Mouse (Mus musculus) forebrain, embryonic 13.5 days (tissue): ENCODE measurements at regions not wholly inside any gene's neighbourhood (a gene's known extent, or its start where the extent isn't known, plus 50 kb on each side); places are given as distances from the start of the nearest gene placed in this dataset.

Experiments used
- ATAC-seq: fragments of 200-750 bp; cut with Nextera tagmentation; 2 replicates; pipeline ENCODE4 v1.8.0; 2017
- H3K27ac ChIP-seq: fragments of 300-500 bp; sonication (generic); 2 replicates; pipeline ENCODE4 v1.5.1; 2015; ENCODE audit warnings: inconsistent platforms, mild to moderate bottlenecking, moderate library complexity
- H3K27me3 ChIP-seq: fragments of 300-500 bp; sonication (generic); 2 replicates; pipeline ENCODE4 v1.6.1; 2015; ENCODE audit warnings: mild to moderate bottlenecking, inconsistent platforms
- H3K36me3 ChIP-seq: fragments of 300-500 bp; sonication (generic); 2 replicates; pipeline ENCODE4 v1.6.1; 2015; ENCODE audit warnings: mild to moderate bottlenecking, inconsistent platforms; ENCODE audit not compliant: poor library complexity, severe bottlenecking
- H3K4me1 ChIP-seq: fragments of 300-500 bp; sonication (generic); 2 replicates; pipeline ENCODE4 v1.6.1; 2015; ENCODE audit warnings: inconsistent platforms
- H3K4me2 ChIP-seq: fragments of 300-500 bp; sonication (generic); 2 replicates; pipeline ENCODE4 v1.6.1; 2015; ENCODE audit warnings: inconsistent platforms, mild to moderate bottlenecking, moderate library complexity
- H3K4me3 ChIP-seq: fragments of 300-500 bp; sonication (generic); 2 replicates; pipeline ENCODE4 v1.5.1; 2015; ENCODE audit warnings: mild to moderate bottlenecking, inconsistent platforms
- H3K9ac ChIP-seq: fragments of 300-500 bp; sonication (generic); 2 replicates; pipeline ENCODE4 v1.6.1; 2015; ENCODE audit warnings: mild to moderate bottlenecking, inconsistent platforms
- H3K9me3 ChIP-seq: fragments of 300-500 bp; sonication (generic); replicated peaks from 2 replicates; pipeline ENCODE4 v1.6.1; 2016; ENCODE audit warnings: inconsistent platforms
- WGBS: fragments of 180-500 bp; shearing (Covaris S2); methylation state at CpG from one replicate; pipeline ENCODE4 v1.1.7; 2015; 5-methylcytosine and 5-hydroxymethylcytosine counted together

DNA sequence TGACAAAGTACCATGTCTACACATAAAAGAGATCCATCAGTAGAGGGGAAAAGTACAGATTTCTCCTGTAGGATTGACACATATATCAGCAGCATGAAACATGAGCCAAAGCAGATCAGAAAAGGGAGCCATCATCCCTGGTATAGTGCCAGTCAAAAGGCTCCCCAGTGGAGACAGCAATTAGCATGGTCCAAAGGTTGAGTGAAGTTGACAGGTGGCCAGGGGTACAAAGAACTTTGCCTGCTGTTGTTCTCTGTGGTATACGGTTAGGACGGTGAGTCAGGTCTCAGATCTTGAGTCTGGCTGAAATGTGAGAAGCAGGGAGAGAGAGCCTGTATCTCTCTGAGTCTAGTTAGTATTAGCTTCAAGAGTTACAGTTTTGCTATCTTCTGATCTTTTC is 324.7 kb upstream of the Lcorl start:
- no peak overlapping the region for H3K4me2 ChIP-seq
- ATAC-seq, result no peak
- no peaks in the 10 kb centered on the region for H3K27me3 ChIP-seq
- H3K36me3 ChIP-seq, result no peaks in the 10 kb centered on the region
- no peaks in the 10 kb centered on the region for H3K9me3 ChIP-seq
- H3K4me1 ChIP-seq, result 0 out of 2 replicates have a peak, but pooled peaks cover 3% of the 10 kb centered on the region
- no peak overlapping the region for H3K4me3 ChIP-seq
- no peak overlapping the region for H3K27ac ChIP-seq
- WGBS, result 54% methylated on average over 2 of the region's 2 CpGs
- no peak overlapping the region for H3K9ac ChIP-seq

DNA sequence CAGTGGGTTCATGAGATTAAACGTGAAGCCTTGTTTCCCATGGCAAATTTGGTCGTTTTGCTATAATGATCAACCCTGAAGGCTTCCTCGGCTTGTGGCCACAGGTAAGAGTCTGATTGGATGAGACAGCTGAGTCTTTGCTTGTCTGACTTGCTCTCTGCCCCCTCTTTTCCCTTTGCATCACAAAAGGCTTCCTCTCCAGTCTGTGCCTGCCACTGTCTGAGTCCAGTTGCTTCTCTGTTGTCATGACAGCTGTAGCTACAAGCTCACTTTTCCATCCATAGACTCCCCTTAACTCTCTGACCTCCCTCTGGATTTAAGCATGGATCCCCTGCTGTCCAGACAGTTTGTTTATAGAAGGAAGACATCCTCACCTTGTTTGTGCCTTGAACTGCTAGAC is 314.9 kb upstream of the Lcorl start:
- Histone ChIP-seq H3K27me3 (no peaks in the 10 kb centered on the region), H3K4me3 (no peak overlapping the region), H3K36me3 (no peaks in the 10 kb centered on the region), H3K4me1 (no peaks in the 10 kb centered on the region), H3K4me2 (no peak overlapping the region), H3K27ac (no peak overlapping the region), H3K9ac (no peak overlapping the region), H3K9me3 (no peaks in the 10 kb centered on the region)
- 28% methylated on average over 3 of the region's 3 CpGs for WGBS
- ATAC-seq, result no peak

DNA sequence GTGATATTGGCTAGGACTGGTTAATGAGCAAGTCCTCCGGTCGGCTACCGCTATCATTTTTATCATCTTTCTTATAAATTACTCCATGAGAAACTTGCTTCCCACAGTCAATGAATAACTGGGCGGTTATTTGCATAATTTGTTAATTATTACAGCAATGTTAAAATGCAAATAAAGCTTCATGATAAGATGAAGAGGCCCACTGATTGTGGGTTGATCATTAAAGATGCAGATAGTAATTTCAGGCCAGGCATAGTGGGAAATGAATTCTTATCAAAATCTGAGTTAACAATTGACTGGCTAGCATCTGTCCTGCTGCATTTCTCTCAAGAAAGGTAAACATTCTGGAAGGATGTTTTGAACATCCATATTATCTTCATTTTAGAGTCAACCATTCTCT is 303.4 kb upstream of the Lcorl start:
- Histone ChIP-seq H3K4me1 (no peaks in the 10 kb centered on the region), H3K9me3 (no peaks in the 10 kb centered on the region), H3K4me2 (no peak overlapping the region), H3K27me3 (no peaks in the 10 kb centered on the region), H3K27ac (no peak overlapping the region), H3K4me3 (no peak overlapping the region), H3K9ac (no peak overlapping the region), H3K36me3 (no peaks in the 10 kb centered on the region)
- no peak for ATAC-seq
- WGBS, result 80% methylated on average over 4 of the region's 4 CpGs

GRCm38 (mm10) chr5:46151973-46152372 is 294.6 kb upstream of the Lcorl start:
- WGBS, result 14% methylated on average over 3 of the region's 3 CpGs
- H3K27me3 ChIP-seq, result 0 out of 2 replicates have a peak, but pooled peaks cover 6% of the 10 kb centered on the region
- H3K27ac ChIP-seq, result no peak overlapping the region
- no peaks in the 10 kb centered on the region for H3K9me3 ChIP-seq
- no peak overlapping the region for H3K9ac ChIP-seq
- H3K36me3 ChIP-seq, result no peaks in the 10 kb centered on the region
- peaks cover 20% of the 10 kb centered on the region for H3K4me1 ChIP-seq
- ATAC-seq, result peak; percentile 80
- H3K4me2 ChIP-seq, result no peak overlapping the region
- no peak overlapping the region for H3K4me3 ChIP-seq

- ATAC-seq, result peak; percentile 79
- Histone ChIP-seq H3K9ac (no peak overlapping the region), H3K4me3 (no peak overlapping the region), H3K27ac (no peak overlapping the region), H3K9me3 (no peaks in the 10 kb centered on the region), H3K4me2 (peak overlapping the region; percentile 21), H3K36me3 (no peaks in the 10 kb centered on the region), H3K4me1 (peaks cover 20% of the 10 kb centered on the region), H3K27me3 (0 out of 2 replicates have a peak, but pooled peaks cover 6% of the 10 kb centered on the region)
- WGBS, result 6% methylated on average over 6 of the region's 6 CpGs
These were observed 293.4 kb upstream of the Lcorl start for GRCm38 (mm10) chr5:46150825-46151224.

DNA sequence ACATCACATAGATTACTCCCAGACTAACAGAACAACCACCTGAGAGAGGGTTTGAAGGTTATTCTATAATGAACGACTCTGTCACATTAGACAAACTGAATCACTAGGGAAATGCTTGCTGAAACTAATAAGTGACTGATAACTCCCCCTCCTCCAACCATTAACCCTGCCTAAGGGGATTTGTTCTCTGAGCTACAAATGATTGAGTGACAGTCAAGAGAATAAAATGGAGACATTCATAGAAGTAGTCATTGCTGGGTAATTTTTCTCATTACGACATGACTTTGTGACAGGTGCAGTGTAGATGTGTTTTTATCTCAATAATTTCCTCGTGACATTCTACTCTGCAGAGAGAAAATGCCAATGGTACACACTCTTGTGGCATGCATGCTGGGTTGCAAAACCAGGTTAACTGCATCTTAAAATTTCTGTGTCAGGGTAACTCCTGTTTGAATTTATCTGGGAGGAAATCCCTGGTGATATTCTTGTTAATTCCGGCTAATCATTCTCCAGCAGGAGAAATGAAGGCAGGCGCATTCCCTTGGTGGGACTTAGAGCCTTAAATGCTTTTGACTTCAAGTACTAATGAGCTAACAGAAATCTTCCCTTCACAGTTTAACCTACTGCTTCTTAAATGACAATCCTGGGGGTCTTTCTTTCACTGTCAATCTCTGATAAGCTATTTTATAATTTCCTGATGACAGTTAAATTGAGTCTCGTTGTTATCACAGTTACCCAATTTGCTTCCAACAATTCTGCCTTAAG is 292.6 kb upstream of the Lcorl start:
- Histone ChIP-seq H3K9me3 (no peaks in the 10 kb centered on the region), H3K36me3 (no peaks in the 10 kb centered on the region), H3K27ac (no peak overlapping the region; the same call in 1 of the 2 replicates), H3K4me2 (no peak overlapping the region), H3K27me3 (0 out of 2 replicates have a peak, but pooled peaks cover 6% of the 10 kb centered on the region), H3K9ac (no peak overlapping the region), H3K4me3 (no peak overlapping the region), H3K4me1 (peaks cover 20% of the 10 kb centered on the region)
- 35% methylated on average over 6 of the region's 6 CpGs for WGBS
- peak; percentile 39; the same call in 1 of the 2 replicates for ATAC-seq

- H3K4me1 ChIP-seq, result no peaks in the 10 kb centered on the region
- H3K9ac ChIP-seq, result no peak overlapping the region
- no peaks in the 10 kb centered on the region for H3K9me3 ChIP-seq
- H3K4me2 ChIP-seq, result no peak overlapping the region
- H3K27me3 ChIP-seq, result no peaks in the 10 kb centered on the region
- 71% methylated on average over 2 of the region's 2 CpGs for WGBS
- H3K27ac ChIP-seq, result no peak overlapping the region
- no peak for ATAC-seq
- H3K4me3 ChIP-seq, result no peak overlapping the region
- no peaks in the 10 kb centered on the region for H3K36me3 ChIP-seq
These were observed 281.6 kb upstream of the Lcorl start for GRCm38 (mm10) chr5:46139024-46139423.

DNA sequence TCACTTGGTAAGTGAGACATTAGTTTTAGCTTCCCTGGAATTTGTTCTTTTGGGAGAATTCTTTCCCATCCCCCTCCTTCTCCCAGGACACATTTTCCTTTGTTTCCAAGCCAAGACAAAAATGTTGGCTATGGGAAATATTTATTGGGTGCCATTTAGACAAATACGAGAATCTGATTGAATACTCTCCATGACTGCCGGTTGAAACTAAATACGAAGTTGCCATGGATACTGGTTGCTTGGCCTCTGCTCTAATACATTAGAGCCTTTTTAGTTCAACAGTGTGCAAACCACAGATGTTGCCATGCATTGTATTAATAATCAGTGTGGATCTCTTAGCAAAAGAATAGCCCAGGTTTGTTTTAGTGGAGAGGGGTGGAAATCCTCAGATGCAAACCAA is 280.3 kb upstream of the Lcorl start:
- WGBS, result 27% methylated on average over 3 of the region's 3 CpGs
- Histone ChIP-seq H3K9ac (no peak overlapping the region), H3K36me3 (no peaks in the 10 kb centered on the region), H3K27me3 (no peaks in the 10 kb centered on the region), H3K9me3 (no peaks in the 10 kb centered on the region), H3K27ac (no peak overlapping the region), H3K4me3 (no peak overlapping the region), H3K4me1 (no peaks in the 10 kb centered on the region), H3K4me2 (no peak overlapping the region)
- ATAC-seq, result peak; percentile 51; the same call in 1 of the 2 replicates

- no peak overlapping the region for H3K9ac ChIP-seq
- H3K4me2 ChIP-seq, result no peak overlapping the region
- H3K9me3 ChIP-seq, result no peaks in the 10 kb centered on the region
- no peaks in the 10 kb centered on the region for H3K36me3 ChIP-seq
- WGBS, result 52% methylated on average over 4 of the region's 4 CpGs
- no peaks in the 10 kb centered on the region for H3K27me3 ChIP-seq
- H3K4me3 ChIP-seq, result no peak overlapping the region
- peak; percentile 30; the same call in 1 of the 2 replicates for ATAC-seq
- H3K27ac ChIP-seq, result no peak overlapping the region
- H3K4me1 ChIP-seq, result no peaks in the 10 kb centered on the region
These were observed 250.6 kb upstream of the Lcorl start for GRCm38 (mm10) chr5:46108020-46108419.

GRCm38 (mm10) chr5:46103350-46103749 is 245.9 kb upstream of the Lcorl start:
- Histone ChIP-seq H3K9me3 (no peaks in the 10 kb centered on the region), H3K4me1 (no peaks in the 10 kb centered on the region), H3K27me3 (no peaks in the 10 kb centered on the region), H3K9ac (no peak overlapping the region), H3K36me3 (no peaks in the 10 kb centered on the region), H3K4me3 (no peak overlapping the region), H3K4me2 (no peak overlapping the region), H3K27ac (no peak overlapping the region)
- no peak for ATAC-seq
- WGBS, result 84% methylated on average over 4 of the region's 4 CpGs

GRCm38 (mm10) chr5:46092549-46092948 is 235.1 kb upstream of the Lcorl start:
- Histone ChIP-seq H3K36me3 (no peaks in the 10 kb centered on the region), H3K9ac (no peak overlapping the region), H3K27ac (no peak overlapping the region), H3K4me2 (no peak overlapping the region), H3K4me1 (no peaks in the 10 kb centered on the region), H3K27me3 (no peaks in the 10 kb centered on the region), H3K4me3 (no peak overlapping the region), H3K9me3 (no peaks in the 10 kb centered on the region)
- ATAC-seq, result no peak
- 89% methylated on average over 5 of the region's 5 CpGs for WGBS

DNA sequence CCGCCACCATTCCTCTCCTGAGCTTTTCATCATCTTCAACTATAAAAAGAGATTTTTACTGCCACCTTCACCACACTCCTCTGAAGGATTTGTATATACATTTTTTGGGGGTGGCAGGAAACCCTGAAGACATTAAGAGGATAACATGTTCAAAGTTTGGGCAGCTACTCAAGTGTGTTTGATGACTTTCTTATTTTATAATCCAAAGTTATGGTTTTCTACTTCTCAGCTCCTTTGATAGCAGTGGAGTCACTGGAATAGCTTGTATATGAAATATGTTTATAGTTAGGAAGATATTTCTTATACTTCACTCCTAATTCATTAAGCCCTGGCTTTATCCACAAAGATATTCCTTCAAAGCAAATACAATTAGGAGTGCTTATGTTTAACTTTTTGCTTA is 229.5 kb upstream of the Lcorl start:
- Histone ChIP-seq H3K36me3 (no peaks in the 10 kb centered on the region), H3K27me3 (no peaks in the 10 kb centered on the region), H3K9ac (no peak overlapping the region), H3K4me3 (no peak overlapping the region), H3K27ac (no peak overlapping the region), H3K4me1 (no peaks in the 10 kb centered on the region), H3K4me2 (no peak overlapping the region), H3K9me3 (no peaks in the 10 kb centered on the region)
- 100% methylated on average over 1 of the region's 1 CpGs for WGBS
- ATAC-seq, result no peak

DNA sequence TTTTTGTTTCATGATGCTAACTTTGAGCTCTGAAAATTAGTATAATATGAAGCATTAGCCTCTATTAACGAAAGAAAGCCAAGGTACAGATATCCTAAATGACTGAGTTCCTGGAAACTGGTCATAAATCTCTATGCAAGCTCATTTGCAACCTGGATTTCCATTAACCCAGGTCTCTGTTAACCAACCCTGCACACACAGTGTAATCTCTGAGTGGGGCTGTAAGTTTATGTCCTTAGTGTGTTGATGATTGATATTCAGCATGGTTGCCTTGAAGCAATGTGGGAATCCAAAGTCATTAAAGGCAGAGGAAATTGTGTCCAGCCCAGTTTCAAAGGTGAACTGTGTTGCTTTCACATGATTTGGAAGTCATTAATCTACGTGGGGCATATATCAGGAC is 225.9 kb upstream of the Lcorl start:
- H3K9me3 ChIP-seq, result no peaks in the 10 kb centered on the region
- ATAC-seq, result no peak
- H3K27ac ChIP-seq, result no peak overlapping the region
- H3K27me3 ChIP-seq, result no peaks in the 10 kb centered on the region
- WGBS, result 92% methylated on average over 2 of the region's 2 CpGs
- no peak overlapping the region for H3K4me2 ChIP-seq
- H3K9ac ChIP-seq, result no peak overlapping the region
- no peaks in the 10 kb centered on the region for H3K4me1 ChIP-seq
- no peaks in the 10 kb centered on the region for H3K36me3 ChIP-seq
- H3K4me3 ChIP-seq, result no peak overlapping the region
